Mouse (Mus musculus): Measurements from ENCODE around the gene C1qbp.

DNA sequence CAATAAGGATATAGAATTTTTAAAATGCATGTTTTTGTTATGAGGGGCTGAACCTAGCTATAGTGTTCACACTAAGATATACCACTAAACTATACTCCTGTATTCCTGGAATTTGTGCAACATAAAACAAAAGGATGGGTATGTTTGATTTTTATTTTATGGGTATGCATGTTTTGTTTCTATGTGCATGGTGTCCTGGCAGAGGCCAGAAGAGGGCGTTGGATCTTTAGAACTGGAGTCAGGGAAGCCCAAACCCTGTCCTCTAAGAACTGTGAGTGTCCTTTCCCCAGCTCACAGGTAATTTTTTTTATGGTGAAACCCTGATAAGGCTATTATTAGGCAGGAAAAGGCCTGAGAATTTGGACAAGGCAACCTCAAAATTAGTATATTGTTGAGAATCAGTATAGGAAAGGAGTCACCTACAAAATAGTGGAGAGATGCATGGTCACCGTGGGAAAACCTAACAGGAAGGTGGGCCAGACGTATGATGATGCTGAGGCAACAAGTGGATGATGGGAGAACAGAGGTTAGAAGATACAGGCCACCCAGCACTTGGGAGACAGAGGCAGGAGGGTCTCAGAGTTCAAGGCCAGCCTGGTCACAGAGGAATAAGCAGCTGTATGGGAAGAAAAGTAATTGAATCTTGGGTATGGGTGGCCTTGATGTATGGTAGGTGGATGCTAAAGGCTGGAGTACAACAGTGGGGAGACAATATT, 46.7 kb upstream of the C1qbp start:
- no peak for TF ChIP-seq CTCF (IDR thresholded peaks at IDR 0.05; ENCODE audit: insufficient read depth, low read length)
- TF ChIP-seq POLR2A (IDR thresholded peaks at IDR 0.05; ENCODE audit: borderline replicate concordance, extremely low read depth, low read depth, low read length) = no peak
